In the genomic region with DNA sequence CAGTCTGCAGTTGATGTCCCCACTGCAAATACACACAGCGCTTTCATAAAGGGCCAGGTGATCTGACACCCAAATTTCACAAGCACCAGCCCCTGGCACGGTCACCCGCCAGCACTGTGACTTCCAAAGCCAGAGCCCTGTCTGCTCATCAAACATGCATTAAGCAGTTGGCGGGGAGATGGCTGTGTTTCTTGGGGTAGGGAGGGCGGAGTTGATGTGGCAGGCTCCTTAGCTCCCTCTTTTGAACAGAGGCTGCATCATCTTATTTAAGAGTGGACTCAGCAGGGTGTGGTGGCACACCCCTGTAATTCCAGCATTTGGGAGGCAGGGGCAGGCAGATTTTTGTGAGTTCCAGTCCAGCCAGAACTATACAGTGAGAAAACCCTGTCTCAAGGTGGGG, we compare ENCODE assay signal across 11 mouse cellular contexts.
DNase-seq lines count a peak whose midpoint lies in the region; ATAC-seq and TF ChIP-seq lines count a peak whose summit lies in the region.
"Had no signal": no experiment of that assay in that cellular context is flagged by ENCODE, and none has a peak within 500 bp of the region (broad histone marks: within the 10 kb centered on the region; RNA-seq: fewer than 3 reads in every experiment).

No protein-coding gene starts in this region.

- H3K9ac ChIP-seq in midbrain, postnatal 0 days (replicated peaks; ENCODE audit: low read length, poor library complexity, severe bottlenecking): no peak overlapping the region
- H3K9ac ChIP-seq: hindbrain, embryonic 15.5 days had no signal

- ATAC-seq in midbrain, postnatal 0 days (ENCODE audit: low FRiP score): 0 out of 2 replicates have a peak, but pooled peaks have one; percentile 15

- no peak overlapping the region for H3K27ac ChIP-seq in midbrain, postnatal 0 days (ENCODE audit: low read depth, low read length)
- H3K27ac ChIP-seq: heart, adult 2 months had no signal

- WGBS in midbrain, postnatal 0 days: 44% methylated on average over 5 of the region's 5 CpGs

- DNase-seq in heart, adult 11 months: peak; percentile 84
- no peak for DNase-seq in heart, postnatal 25 days (ENCODE audit: low spot score)
- DNase-seq in brain, adult 2 months (ENCODE audit: low read depth, low spot score): peak; percentile 39
- peak; percentile 35 for DNase-seq in gastrocnemius, postnatal 14 days
- DNase-seq in midbrain, postnatal 0 days (ENCODE audit: low spot score): peak; percentile 55
- DNase-seq in frontal cortex, postnatal 14 days (ENCODE audit: low spot score in 2 of 2): no peak
- no peak for DNase-seq in kidney, adult 8-10 months
- no peak for DNase-seq in left cerebral cortex, adult 11 months (ENCODE audit: low spot score)
- DNase-seq: heart, adult 2 months; kidney, postnatal 25 days had no signal

- no peaks in the 10 kb centered on the region for H3K9me3 ChIP-seq in midbrain, postnatal 0 days (ENCODE audit: low read length)
- H3K9me3 ChIP-seq: hindbrain, embryonic 15.5 days had no signal

- peak; percentile 13; the same call in 1 of the 2 replicates for TF ChIP-seq CTCF in midbrain, postnatal 0 days (IDR thresholded peaks at IDR 0.05)

- intact Hi-C loops in heart, postnatal 25 days (cut with DNase I): no loop called here
- intact Hi-C loops in gastrocnemius, postnatal 14 days (cut with DNase I; ENCODE audit: low total_unique reads): no loop called here

- no peak overlapping the region for H3K4me2 ChIP-seq in midbrain, postnatal 0 days (ENCODE audit: low read depth, low read length, poor library complexity, severe bottlenecking)
- H3K4me2 ChIP-seq: hindbrain, embryonic 15.5 days had no signal

- H3K4me3 ChIP-seq in midbrain, postnatal 0 days (ENCODE audit: low read depth, low read length): no peak overlapping the region
- H3K4me3 ChIP-seq: heart, adult 2 months; hindbrain, embryonic 15.5 days had no signal

- peaks cover 7% of the 10 kb centered on the region for H3K4me1 ChIP-seq in midbrain, postnatal 0 days (ENCODE audit: insufficient read depth, low read length)

- peaks cover 5% of the 10 kb centered on the region; the same call in 1 of the 2 replicates for H3K36me3 ChIP-seq in midbrain, postnatal 0 days (ENCODE audit: insufficient read depth, low read length)
- H3K36me3 ChIP-seq: hindbrain, embryonic 15.5 days had no signal

- no peaks in the 10 kb centered on the region for H3K27me3 ChIP-seq in midbrain, postnatal 0 days (ENCODE audit: insufficient read depth, low read length)
- H3K27me3 ChIP-seq: hindbrain, embryonic 15.5 days had no signal

Comparison
In these comparisons a context has a peak if more than half of its experiments do, and no peak if none do; other contexts are left out.
1. DNase-seq: peak in heart, adult 11 months (single experiment), brain, adult 2 months (single experiment), gastrocnemius, postnatal 14 days (single experiment) and midbrain, postnatal 0 days (single experiment); none in heart, postnatal 25 days (single experiment), frontal cortex, postnatal 14 days (0 of 2), kidney, adult 8-10 months (0 of 2) and left cerebral cortex, adult 11 months (single experiment).